Mouse (Mus musculus): ENCODE data around the gene Pex14.

Pex14 gene

GRCm38 (mm10) chr4:148968859-148969258, 130.8 kb downstream of the Pex14 start:
- in situ Hi-C loops (cut with MboI; ENCODE audit: unreplicated experiment in 2 of 2), result no loop called here

GRCm38 (mm10) chr4:148966132-148966531, 133.5 kb downstream of the Pex14 start:
- in situ Hi-C loops (cut with MboI; ENCODE audit: unreplicated experiment in 2 of 2), result no loop called here

- in situ Hi-C loops (cut with MboI; ENCODE audit: unreplicated experiment in 2 of 2), result no loop called here
These were observed 134.9 kb downstream of the Pex14 start for GRCm38 (mm10) chr4:148964541-148965310.

- in situ Hi-C loops (cut with MboI; ENCODE audit: unreplicated experiment in 2 of 2), result no loop called here
These were observed 137.6 kb downstream of the Pex14 start for GRCm38 (mm10) chr4:148962096-148962495.

GRCm38 (mm10) chr4:148961081-148961480, 138.6 kb downstream of the Pex14 start:
- in situ Hi-C loops (cut with MboI; ENCODE audit: unreplicated experiment in 2 of 2), result no loop called here

GRCm38 (mm10) chr4:148960011-148960410, 139.7 kb downstream of the Pex14 start:
- in situ Hi-C loops (cut with MboI; ENCODE audit: unreplicated experiment in 2 of 2), result no loop called here

- in situ Hi-C loops (cut with MboI; ENCODE audit: unreplicated experiment in 2 of 2), result no loop called here
These were observed 144.4 kb downstream of the Pex14 start for GRCm38 (mm10) chr4:148955131-148955813.

GRCm38 (mm10) chr4:148952328-148953222, 147.1 kb downstream of the Pex14 start:
- in situ Hi-C loops (cut with MboI; ENCODE audit: unreplicated experiment in 2 of 2), result no loop called here

GRCm38 (mm10) chr4:148951821-148952291, 147.8 kb downstream of the Pex14 start:
- in situ Hi-C loops (cut with MboI; ENCODE audit: unreplicated experiment in 2 of 2), result no loop called here

- in situ Hi-C loops (cut with MboI; ENCODE audit: unreplicated experiment in 2 of 2), result no loop called here
These were observed 148.6 kb downstream of the Pex14 start for GRCm38 (mm10) chr4:148950932-148951650.

- in situ Hi-C loops (cut with MboI; ENCODE audit: unreplicated experiment in 2 of 2), result no loop called here
These were observed 149.2 kb downstream of the Pex14 start for GRCm38 (mm10) chr4:148950487-148950886.

- in situ Hi-C loops (cut with MboI; ENCODE audit: unreplicated experiment in 2 of 2), result no loop called here
These were observed 151.8 kb downstream of the Pex14 start for GRCm38 (mm10) chr4:148947833-148948388.

- in situ Hi-C loops (cut with MboI; ENCODE audit: unreplicated experiment in 2 of 2), result no loop called here
These were observed 153.6 kb downstream of the Pex14 start for GRCm38 (mm10) chr4:148946071-148946470.

GRCm38 (mm10) chr4:148945476-148945881, 154.2 kb downstream of the Pex14 start:
- in situ Hi-C loops (cut with MboI; ENCODE audit: unreplicated experiment in 2 of 2), result no loop called here

GRCm38 (mm10) chr4:148943099-148943498, 156.6 kb downstream of the Pex14 start:
- in situ Hi-C loops (cut with MboI; ENCODE audit: unreplicated experiment in 2 of 2), result loop anchor here in 1 of 2 experiments (5.0 kb wide), 1 partner anchor 41 kb away; no protein-coding TSS in a partner anchor

- in situ Hi-C loops (cut with MboI; ENCODE audit: unreplicated experiment in 2 of 2), result loop anchor here in 1 of 2 experiments (5.0 kb wide), 1 partner anchor 39 kb away; no protein-coding TSS in a partner anchor
These were observed 158.4 kb downstream of the Pex14 start for GRCm38 (mm10) chr4:148941321-148941720.

- in situ Hi-C loops (cut with MboI; ENCODE audit: unreplicated experiment in 2 of 2), result loop anchor here in 1 of 2 experiments (5.0 kb wide), 1 partner anchor 38 kb away; no protein-coding TSS in a partner anchor
These were observed 158.9 kb downstream of the Pex14 start for GRCm38 (mm10) chr4:148940674-148941211.

GRCm38 (mm10) chr4:148938546-148938945, 161.1 kb downstream of the Pex14 start:
- in situ Hi-C loops (cut with MboI; ENCODE audit: unreplicated experiment in 2 of 2), result no loop called here

GRCm38 (mm10) chr4:148936727-148937126, 162.9 kb downstream of the Pex14 start:
- in situ Hi-C loops (cut with MboI; ENCODE audit: unreplicated experiment in 2 of 2), result no loop called here

Measured in v-Abl transformed pro-B cells (cell line).